Mouse (Mus musculus): ENCODE data around the gene Zfp609. TPM values are rescaled to one million over a fixed set of nuclear protein-coding genes. Genes with fewer than 3 reads are reported as not detected.

Zfp609 gene
- total RNA-seq, 2 experiments from 2014 or later: 41.3 to 42.2 TPM

GRCm38 (mm10) chr9:65743809-65744170, 83.6 kb downstream of the Zfp609 start:
- no peak for DNase-seq (ENCODE audit: extremely low spot score in 1 of 2, low spot score in 2 of 2)
- intact Hi-C loops (cut with DNase I): no loop called here

GRCm38 (mm10) chr9:65743322-65743721, 84.0 kb downstream of the Zfp609 start:
- intact Hi-C loops (cut with DNase I): no loop called here

GRCm38 (mm10) chr9:65742777-65743176, 84.6 kb downstream of the Zfp609 start:
- intact Hi-C loops (cut with DNase I): no loop called here
- no peak for DNase-seq (ENCODE audit: extremely low spot score in 1 of 2, low spot score in 2 of 2)

More at GRCm38 (mm10) chr9:65743322-65743721, 84.0 kb downstream of the Zfp609 start:
- no peak for DNase-seq (ENCODE audit: extremely low spot score in 1 of 2, low spot score in 2 of 2)

GRCm38 (mm10) chr9:65741066-65741852, 86.1 kb downstream of the Zfp609 start:
- intact Hi-C loops (cut with DNase I): no loop called here

GRCm38 (mm10) chr9:65734931-65735330, 92.4 kb downstream of the Zfp609 start:
- DNase-seq (ENCODE audit: extremely low spot score in 1 of 2, low spot score in 2 of 2): no peak
- intact Hi-C loops (cut with DNase I): no loop called here

More at GRCm38 (mm10) chr9:65741066-65741852, 86.1 kb downstream of the Zfp609 start:
- no peak for DNase-seq (ENCODE audit: extremely low spot score in 1 of 2, low spot score in 2 of 2)

- intact Hi-C loops (cut with DNase I): no loop called here
- DNase-seq (ENCODE audit: extremely low spot score in 1 of 2, low spot score in 2 of 2): no peak
Measured at GRCm38 (mm10) chr9:65728588-65728987, 98.8 kb downstream of the Zfp609 start.

- intact Hi-C loops (cut with DNase I): no loop called here
- no peak for DNase-seq (ENCODE audit: extremely low spot score in 1 of 2, low spot score in 2 of 2)
Measured at GRCm38 (mm10) chr9:65727491-65727890, 99.9 kb downstream of the Zfp609 start.

- intact Hi-C loops (cut with DNase I): no loop called here
- no peak for DNase-seq (ENCODE audit: extremely low spot score in 1 of 2, low spot score in 2 of 2)
Measured at GRCm38 (mm10) chr9:65726431-65726830, 100.9 kb downstream of the Zfp609 start.

- no peak for DNase-seq (ENCODE audit: extremely low spot score in 1 of 2, low spot score in 2 of 2)
- intact Hi-C loops (cut with DNase I): no loop called here
Measured at GRCm38 (mm10) chr9:65725291-65725622, 102.1 kb downstream of the Zfp609 start.

- intact Hi-C loops (cut with DNase I): no loop called here
- peak in 1 of 2 experiments; percentile 49 for DNase-seq (ENCODE audit: extremely low spot score in 1 of 2, low spot score in 2 of 2)
Measured at GRCm38 (mm10) chr9:65724471-65725290, 102.7 kb downstream of the Zfp609 start.

- intact Hi-C loops (cut with DNase I): no loop called here
- DNase-seq (ENCODE audit: extremely low spot score in 1 of 2, low spot score in 2 of 2): peak in 1 of 2 experiments; percentile 60
Measured at GRCm38 (mm10) chr9:65721161-65721566, 106.2 kb downstream of the Zfp609 start.

GRCm38 (mm10) chr9:65718195-65718594, 109.2 kb downstream of the Zfp609 start:
- intact Hi-C loops (cut with DNase I): no loop called here
- DNase-seq (ENCODE audit: extremely low spot score in 1 of 2, low spot score in 2 of 2): no peak

- DNase-seq (ENCODE audit: extremely low spot score in 1 of 2, low spot score in 2 of 2): no peak
- intact Hi-C loops (cut with DNase I): no loop called here
Measured at GRCm38 (mm10) chr9:65703926-65704595, 123.3 kb downstream of the Zfp609 start.

GRCm38 (mm10) chr9:65703241-65703640, 124.1 kb downstream of the Zfp609 start:
- intact Hi-C loops (cut with DNase I): no loop called here
- DNase-seq (ENCODE audit: extremely low spot score in 1 of 2, low spot score in 2 of 2): no peak

GRCm38 (mm10) chr9:65702286-65702685, 125.1 kb downstream of the Zfp609 start:
- intact Hi-C loops (cut with DNase I): no loop called here
- DNase-seq (ENCODE audit: extremely low spot score in 1 of 2, low spot score in 2 of 2): no peak

- intact Hi-C loops (cut with DNase I): no loop called here
- no peak for DNase-seq (ENCODE audit: extremely low spot score in 1 of 2, low spot score in 2 of 2)
Measured at GRCm38 (mm10) chr9:65700504-65700903, 126.9 kb downstream of the Zfp609 start.

- no peak for DNase-seq (ENCODE audit: extremely low spot score in 1 of 2, low spot score in 2 of 2)
- intact Hi-C loops (cut with DNase I): loop anchor here (5.0 to 10.0 kb wide), 2 partner anchors 129 to 297 kb away; partner anchors contain the start of gene Zfp609
Measured at GRCm38 (mm10) chr9:65697992-65698391, 129.4 kb downstream of the Zfp609 start.

- no peak for DNase-seq (ENCODE audit: extremely low spot score in 1 of 2, low spot score in 2 of 2)
- intact Hi-C loops (cut with DNase I): loop anchor here (5.0 to 10.0 kb wide), 2 partner anchors 130 to 297 kb away; partner anchors contain the start of gene Zfp609
Measured at GRCm38 (mm10) chr9:65697356-65697755, 130.0 kb downstream of the Zfp609 start.

GRCm38 (mm10) chr9:65696337-65696736, 131.0 kb downstream of the Zfp609 start:
- intact Hi-C loops (cut with DNase I): loop anchor here (5.0 to 10.0 kb wide), 2 partner anchors 131 to 298 kb away; partner anchors contain the start of gene Zfp609
- DNase-seq (ENCODE audit: extremely low spot score in 1 of 2, low spot score in 2 of 2): no peak

Data from left cerebral cortex, postnatal 10 days (tissue).